Mouse (Mus musculus): ENCODE data around the gene Slc9a7.

- no peak for TF ChIP-seq GATA1 (IDR thresholded peaks at IDR 0.05; ENCODE audit: low read length)
- no peak for TF ChIP-seq TAL1 (IDR thresholded peaks at IDR 0.05; ENCODE audit: low read length)
Observed at GRCm38 (mm10) chrX:20288674-20289073, 2.9 kb downstream of the Slc9a7 start.

Measured in erythroblast, embryonic 14.5 days (primary cell).